Mouse (Mus musculus) forebrain, embryonic 13.5 days (tissue): ENCODE data around the gene Atg16l2. TPM values are rescaled to one million over a fixed set of nuclear protein-coding genes. Genes with fewer than 3 reads are reported as not detected.

Source experiments
- ATAC-seq: fragments of 200-750 bp; cut with Nextera tagmentation; 2 replicates; pipeline ENCODE4 v1.8.0; 2017
- H3K27ac ChIP-seq: fragments of 300-500 bp; sonication (generic); 2 replicates; pipeline ENCODE4 v1.5.1; 2015; ENCODE audit warnings: inconsistent platforms, mild to moderate bottlenecking, moderate library complexity
- H3K27me3 ChIP-seq: fragments of 300-500 bp; sonication (generic); 2 replicates; pipeline ENCODE4 v1.6.1; 2015; ENCODE audit warnings: mild to moderate bottlenecking, inconsistent platforms
- H3K36me3 ChIP-seq: fragments of 300-500 bp; sonication (generic); 2 replicates; pipeline ENCODE4 v1.6.1; 2015; ENCODE audit warnings: mild to moderate bottlenecking, inconsistent platforms; ENCODE audit not compliant: poor library complexity, severe bottlenecking
- H3K4me1 ChIP-seq: fragments of 300-500 bp; sonication (generic); 2 replicates; pipeline ENCODE4 v1.6.1; 2015; ENCODE audit warnings: inconsistent platforms
- H3K4me2 ChIP-seq: fragments of 300-500 bp; sonication (generic); 2 replicates; pipeline ENCODE4 v1.6.1; 2015; ENCODE audit warnings: inconsistent platforms, mild to moderate bottlenecking, moderate library complexity
- H3K4me3 ChIP-seq: fragments of 300-500 bp; sonication (generic); 2 replicates; pipeline ENCODE4 v1.5.1; 2015; ENCODE audit warnings: mild to moderate bottlenecking, inconsistent platforms
- H3K9ac ChIP-seq: fragments of 300-500 bp; sonication (generic); 2 replicates; pipeline ENCODE4 v1.6.1; 2015; ENCODE audit warnings: mild to moderate bottlenecking, inconsistent platforms
- H3K9me3 ChIP-seq: fragments of 300-500 bp; sonication (generic); replicated peaks from 2 replicates; pipeline ENCODE4 v1.6.1; 2016; ENCODE audit warnings: inconsistent platforms
- WGBS: fragments of 180-500 bp; shearing (Covaris S2); methylation state at CpG from one replicate; pipeline ENCODE4 v1.1.7; 2015; 5-methylcytosine and 5-hydroxymethylcytosine counted together
- polyA plus RNA-seq: library from polyadenylated mRNA; unstranded; fragments of >200 nt; fragmentation: Nextera tagmentation; extraction: Ambion mirVana; gene quantifications from 2 replicates; pipeline ENCODE4 v1.2.1, GENCODE M21; 2015

The Atg16l2 gene
- polyA plus RNA-seq, 1 experiment from 2014 or later: 14.4 TPM

DNA sequence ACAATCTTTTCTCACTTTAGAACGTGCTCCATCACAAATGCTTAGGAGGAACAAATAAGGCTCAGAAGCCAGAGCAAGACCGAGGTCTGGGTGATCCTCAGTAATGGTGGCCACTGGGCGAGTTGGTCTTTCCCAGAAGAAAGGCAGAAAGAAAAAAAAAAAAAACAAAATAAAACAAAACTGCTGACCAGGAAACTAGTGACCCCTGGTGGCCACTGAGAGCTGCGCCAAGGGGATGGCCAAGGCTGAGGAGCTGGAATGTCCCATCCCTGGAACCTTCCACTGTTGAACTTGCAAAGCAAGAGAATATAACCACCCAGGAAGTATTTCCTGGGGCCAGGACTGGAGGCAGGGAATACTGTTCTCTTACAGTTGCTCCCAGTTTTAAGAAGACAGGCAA, 13.6 kb downstream of the Atg16l2 start:
- no peak for ATAC-seq

DNA sequence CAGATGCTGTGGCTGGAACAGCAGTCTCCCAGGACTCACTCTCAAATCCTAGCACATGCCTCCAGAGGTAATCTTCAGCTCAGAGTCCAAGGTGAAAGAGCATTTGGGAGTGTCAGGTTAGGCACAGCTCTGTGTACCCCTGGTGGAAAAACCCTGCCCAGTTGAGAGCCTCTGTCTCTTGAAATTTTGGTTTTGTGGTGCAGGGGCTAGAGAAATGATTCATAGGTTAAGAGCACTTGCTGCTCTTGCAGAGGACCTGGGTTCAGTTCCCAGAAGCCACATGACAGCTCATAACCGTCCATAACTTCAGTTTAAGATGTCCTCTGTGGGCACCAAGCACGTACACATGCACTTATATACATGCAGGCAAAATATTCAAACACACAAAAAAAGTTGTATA, 14.2 kb downstream of the Atg16l2 start:
- no peaks in the 10 kb centered on the region for H3K27me3 ChIP-seq
- whole genome bisulfite sequencing: 93% methylated on average over 2 of the region's 2 CpGs
- H3K4me2 ChIP-seq: no peak overlapping the region
- peaks cover 39% of the 10 kb centered on the region for H3K36me3 ChIP-seq
- H3K4me1 ChIP-seq: no peaks in the 10 kb centered on the region
- no peak overlapping the region for H3K27ac ChIP-seq
- no peak overlapping the region for H3K9ac ChIP-seq
- no peak overlapping the region for H3K4me3 ChIP-seq
- H3K9me3 ChIP-seq: no peaks in the 10 kb centered on the region
- no peak for ATAC-seq

More for the DNA sequence above, 13.6 kb downstream of the Atg16l2 start:
- WGBS: 34% methylated on average over 4 of the region's 4 CpGs
- Histone ChIP-seq H3K27me3 (no peaks in the 10 kb centered on the region), H3K27ac (no peak overlapping the region), H3K9ac (no peak overlapping the region), H3K4me2 (no peak overlapping the region), H3K36me3 (peaks cover 33% of the 10 kb centered on the region), H3K4me3 (no peak overlapping the region), H3K9me3 (no peaks in the 10 kb centered on the region), H3K4me1 (no peaks in the 10 kb centered on the region)

DNA sequence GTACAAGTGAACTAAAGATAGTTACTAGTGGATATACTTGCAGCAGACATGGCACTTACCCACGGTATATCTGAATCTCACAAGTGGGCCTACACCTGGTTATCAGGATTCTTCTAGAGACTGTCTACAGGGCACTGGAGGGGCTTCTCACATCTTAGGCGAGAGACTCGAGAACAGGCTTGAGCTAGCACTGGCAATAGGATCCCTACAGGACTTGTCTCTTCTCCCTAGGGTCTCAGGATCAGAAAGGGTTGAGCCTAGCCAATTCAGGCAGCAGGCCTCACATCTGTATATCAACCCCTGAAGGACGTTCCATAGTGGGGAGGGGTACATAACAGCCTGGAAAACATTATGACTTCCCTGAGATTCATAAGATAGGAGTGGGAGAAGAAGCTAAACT, 15.2 kb downstream of the Atg16l2 start:
- no peak overlapping the region for H3K4me3 ChIP-seq
- no peaks in the 10 kb centered on the region for H3K27me3 ChIP-seq
- no peak overlapping the region for H3K27ac ChIP-seq
- no peaks in the 10 kb centered on the region for H3K9me3 ChIP-seq
- no peaks in the 10 kb centered on the region for H3K4me1 ChIP-seq
- peaks cover 48% of the 10 kb centered on the region for H3K36me3 ChIP-seq
- WGBS: 81% methylated on average over 4 of the region's 4 CpGs
- no peak for ATAC-seq
- H3K9ac ChIP-seq: no peak overlapping the region
- H3K4me2 ChIP-seq: no peak overlapping the region

DNA sequence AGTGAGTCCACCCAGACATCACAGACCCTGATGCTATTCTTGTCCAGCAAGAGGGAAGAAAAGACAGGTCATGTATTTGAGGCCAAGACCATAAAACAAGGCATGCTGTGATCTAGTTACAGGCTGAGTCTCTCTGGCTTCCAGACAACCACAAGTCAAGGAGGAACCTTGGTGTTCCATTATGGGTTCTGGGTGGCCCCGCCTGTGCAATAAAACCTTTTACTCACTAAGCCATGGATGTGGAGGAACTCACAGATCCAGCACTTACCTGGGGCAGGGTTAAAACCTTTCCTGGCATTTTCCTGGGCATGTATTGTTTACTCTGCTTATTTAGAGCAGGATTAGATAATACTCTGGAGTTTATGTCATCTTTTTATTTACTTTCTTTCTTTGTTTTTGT, 17.5 kb downstream of the Atg16l2 start:
- H3K4me2 ChIP-seq: no peak overlapping the region
- no peak overlapping the region for H3K4me3 ChIP-seq
- 90% methylated on average over 1 of the region's 1 CpGs for WGBS
- H3K4me1 ChIP-seq: no peaks in the 10 kb centered on the region
- H3K36me3 ChIP-seq: peaks cover 50% of the 10 kb centered on the region
- H3K9ac ChIP-seq: no peak overlapping the region
- no peak overlapping the region for H3K27ac ChIP-seq
- H3K27me3 ChIP-seq: no peaks in the 10 kb centered on the region
- no peak for ATAC-seq
- H3K9me3 ChIP-seq: no peaks in the 10 kb centered on the region

DNA sequence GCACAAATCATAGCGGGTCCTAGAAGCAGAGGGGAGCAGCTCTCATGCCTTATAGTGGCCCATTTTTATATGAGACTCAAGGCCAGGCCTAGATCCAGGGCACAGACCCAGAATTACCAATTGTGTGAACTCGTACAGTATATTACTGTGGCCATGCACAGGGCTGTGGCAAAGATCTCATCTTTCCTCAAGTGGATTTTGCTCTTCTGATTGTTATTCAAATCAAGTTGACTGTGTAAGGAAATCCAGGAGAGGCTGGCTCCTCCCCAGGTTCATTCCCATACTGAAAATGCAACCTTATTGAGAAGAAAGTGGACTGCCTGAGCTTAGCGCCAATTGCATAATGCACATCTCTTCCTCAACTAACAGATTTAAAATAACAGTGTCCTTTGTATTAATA, 19.3 kb downstream of the Atg16l2 start:
- H3K4me1 ChIP-seq: no peaks in the 10 kb centered on the region
- peaks cover 68% of the 10 kb centered on the region for H3K36me3 ChIP-seq
- no peak overlapping the region for H3K9ac ChIP-seq
- no peak overlapping the region for H3K4me3 ChIP-seq
- H3K27ac ChIP-seq: no peak overlapping the region
- ATAC-seq: no peak
- no peak overlapping the region for H3K4me2 ChIP-seq
- 83% methylated on average over 3 of the region's 3 CpGs for WGBS
- H3K9me3 ChIP-seq: no peaks in the 10 kb centered on the region
- no peaks in the 10 kb centered on the region for H3K27me3 ChIP-seq

DNA sequence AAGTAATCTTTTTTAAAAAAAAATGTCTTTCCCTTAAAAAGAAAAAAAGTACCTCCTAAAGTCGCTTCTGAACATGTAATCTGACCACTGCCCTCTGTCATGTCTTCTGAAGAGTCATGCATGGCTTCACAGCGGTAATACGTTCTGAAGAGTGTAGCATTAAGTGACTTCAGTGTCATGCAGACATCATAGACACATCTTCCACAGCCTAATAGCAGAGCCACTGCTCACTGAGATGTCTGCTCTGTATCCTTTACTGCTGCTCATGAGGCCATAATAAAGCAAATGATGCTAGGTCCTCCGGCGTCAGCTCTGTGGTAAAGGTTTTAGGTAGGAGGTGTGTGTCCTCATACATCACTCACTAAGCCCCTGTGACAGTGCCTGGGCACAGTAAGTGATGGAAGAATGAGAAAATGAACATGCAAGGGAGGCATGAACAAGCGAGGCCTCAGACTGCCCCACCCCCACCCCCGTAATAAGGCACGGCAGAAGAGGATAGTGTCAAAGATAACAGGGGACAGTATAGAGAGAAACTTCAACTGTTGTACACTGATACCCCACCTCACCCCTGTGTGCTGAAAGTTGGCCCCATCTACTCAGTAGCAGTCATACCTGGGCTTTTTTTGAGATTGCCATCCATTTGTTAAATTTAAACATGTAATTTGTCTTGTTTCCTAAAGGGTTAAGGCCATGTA, 29.4 kb downstream of the Atg16l2 start:
- Histone ChIP-seq H3K27ac (no peak overlapping the region), H3K27me3 (no peaks in the 10 kb centered on the region), H3K9ac (no peak overlapping the region), H3K9me3 (no peaks in the 10 kb centered on the region), H3K4me3 (no peak overlapping the region), H3K4me1 (no peaks in the 10 kb centered on the region), H3K4me2 (no peak overlapping the region), H3K36me3 (peaks cover 50% of the 10 kb centered on the region)
- no peak for ATAC-seq
- 92% methylated on average over 8 of the region's 8 CpGs for WGBS

DNA sequence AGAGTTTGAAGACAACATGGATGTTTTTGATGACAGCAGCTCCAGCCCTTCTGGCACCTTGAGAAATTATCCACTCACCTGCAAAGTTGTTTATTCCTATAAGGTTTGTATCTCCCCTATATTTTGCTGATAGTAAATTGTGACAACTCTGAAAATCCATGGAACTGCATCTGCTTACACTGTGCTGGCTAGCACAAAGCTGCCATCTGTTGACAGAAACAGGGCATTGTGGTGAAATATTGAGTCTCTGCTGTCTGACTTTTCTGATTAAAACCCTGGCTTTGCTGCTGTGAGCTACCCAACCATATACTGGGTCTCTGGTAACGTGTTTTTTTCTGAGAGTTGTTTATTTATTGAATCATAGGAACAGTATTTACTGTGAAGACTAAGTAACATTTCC, 30.4 kb downstream of the Atg16l2 start:
- peaks cover 41% of the 10 kb centered on the region for H3K36me3 ChIP-seq
- no peak for ATAC-seq
- H3K27ac ChIP-seq: no peak overlapping the region
- H3K4me3 ChIP-seq: no peak overlapping the region
- H3K9me3 ChIP-seq: no peaks in the 10 kb centered on the region
- WGBS: 80% methylated on average over 1 of the region's 1 CpGs
- no peak overlapping the region for H3K4me2 ChIP-seq
- no peaks in the 10 kb centered on the region for H3K4me1 ChIP-seq
- no peaks in the 10 kb centered on the region for H3K27me3 ChIP-seq
- no peak overlapping the region for H3K9ac ChIP-seq

DNA sequence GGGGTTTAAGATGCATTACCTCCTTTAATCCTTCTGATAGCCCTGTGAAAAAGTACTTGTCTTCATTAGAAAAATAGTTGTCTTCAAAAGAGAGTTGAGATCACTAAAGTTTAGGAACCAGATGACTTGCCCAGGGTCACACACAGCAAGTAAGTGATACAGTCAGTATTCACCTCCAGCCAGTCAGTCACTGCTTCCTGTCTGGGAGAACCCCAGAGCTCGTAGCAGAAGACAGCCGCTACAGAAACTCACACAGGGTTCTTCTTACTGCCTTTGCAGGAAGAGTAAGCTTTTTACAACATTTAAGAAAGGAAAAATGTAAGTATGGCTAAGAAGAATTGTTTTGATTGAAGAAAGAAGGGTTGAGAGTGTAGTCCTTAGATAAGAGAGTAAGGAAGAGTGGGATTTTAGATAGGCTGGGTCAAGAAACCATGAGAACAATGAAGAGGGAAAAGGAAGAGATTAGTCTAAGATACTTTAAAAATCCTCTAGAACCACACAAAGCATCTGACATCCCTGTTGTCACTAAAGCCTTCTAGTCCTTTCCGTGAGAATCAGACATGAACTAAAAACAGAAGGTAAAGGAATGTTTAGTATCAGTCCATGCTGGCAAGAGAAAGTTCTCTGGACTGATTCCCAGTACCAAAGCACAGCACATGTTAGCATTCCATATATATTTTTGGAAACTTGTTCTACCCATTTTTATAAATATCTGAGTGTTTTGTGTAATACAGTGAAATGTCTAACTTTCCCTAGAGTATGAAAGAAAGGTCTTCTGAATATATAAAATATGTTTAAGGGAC, 34.4 kb downstream of the Atg16l2 start:
- Histone ChIP-seq H3K9ac (no peak overlapping the region), H3K27ac (no peak overlapping the region), H3K4me3 (no peak overlapping the region), H3K27me3 (no peaks in the 10 kb centered on the region), H3K9me3 (no peaks in the 10 kb centered on the region), H3K36me3 (peaks cover 24% of the 10 kb centered on the region), H3K4me1 (no peaks in the 10 kb centered on the region), H3K4me2 (no peak overlapping the region)
- WGBS: 88% methylated on average over 3 of the region's 3 CpGs
- ATAC-seq: no peak

DNA sequence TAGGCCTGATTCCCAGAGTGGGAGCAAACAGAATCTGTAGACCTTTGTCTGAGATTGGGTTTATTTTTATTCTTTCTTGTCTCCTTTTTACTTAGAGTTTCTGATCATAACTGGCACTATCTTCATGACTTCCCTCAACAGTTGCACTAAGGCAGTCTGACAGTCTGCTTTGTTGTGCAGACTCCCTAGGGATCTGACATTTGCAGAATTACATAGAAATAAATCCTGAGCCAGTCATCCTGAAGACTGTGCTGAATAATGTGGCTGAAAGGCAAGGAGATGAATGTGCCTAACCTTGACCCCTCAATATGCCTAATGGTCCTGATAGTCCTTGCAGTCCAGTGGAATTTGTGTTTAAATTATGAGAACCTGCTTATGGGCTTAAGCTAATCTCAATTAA, 38.5 kb downstream of the Atg16l2 start:
- Histone ChIP-seq H3K36me3 (peaks cover 44% of the 10 kb centered on the region), H3K9me3 (no peaks in the 10 kb centered on the region), H3K4me2 (no peak overlapping the region), H3K27me3 (no peaks in the 10 kb centered on the region), H3K27ac (no peak overlapping the region), H3K4me3 (no peak overlapping the region), H3K4me1 (no peaks in the 10 kb centered on the region), H3K9ac (no peak overlapping the region)
- ATAC-seq: no peak

DNA sequence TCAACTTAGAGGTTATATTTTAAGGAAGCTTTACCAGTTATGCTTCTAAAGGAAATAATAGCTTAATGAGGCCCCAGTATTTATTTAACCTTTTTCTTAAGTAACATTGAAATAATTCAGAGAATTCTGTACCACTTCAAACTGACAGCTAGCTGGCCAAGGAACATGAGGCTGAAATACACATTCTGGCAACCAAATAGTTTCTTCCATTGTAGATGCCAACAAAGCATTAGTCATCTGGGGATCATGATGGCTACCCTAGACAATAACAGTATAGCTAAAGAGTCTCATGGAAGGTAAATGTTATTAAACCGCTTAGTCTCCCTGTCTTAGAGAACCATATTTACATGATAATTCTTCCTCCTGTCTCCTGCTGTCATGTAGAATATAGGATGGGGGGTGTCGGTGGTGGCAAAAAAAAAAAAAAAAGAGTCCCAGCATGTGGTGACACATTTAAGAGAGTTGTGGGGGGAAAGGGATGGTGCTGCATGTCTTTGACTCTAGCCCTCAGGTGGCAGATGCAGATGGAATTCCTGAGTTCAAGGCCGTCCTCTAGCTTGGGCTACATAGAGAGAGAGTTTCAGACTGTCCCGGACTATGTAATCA, 40.0 kb downstream of the Atg16l2 start:
- H3K4me1 ChIP-seq: no peaks in the 10 kb centered on the region
- H3K9ac ChIP-seq: no peak overlapping the region
- H3K27ac ChIP-seq: no peak overlapping the region
- peaks cover 44% of the 10 kb centered on the region for H3K36me3 ChIP-seq
- H3K4me2 ChIP-seq: no peak overlapping the region
- no peak overlapping the region for H3K4me3 ChIP-seq
- H3K27me3 ChIP-seq: no peaks in the 10 kb centered on the region
- 77% methylated on average over 4 of the region's 4 CpGs for WGBS
- no peak for ATAC-seq
- no peaks in the 10 kb centered on the region for H3K9me3 ChIP-seq

DNA sequence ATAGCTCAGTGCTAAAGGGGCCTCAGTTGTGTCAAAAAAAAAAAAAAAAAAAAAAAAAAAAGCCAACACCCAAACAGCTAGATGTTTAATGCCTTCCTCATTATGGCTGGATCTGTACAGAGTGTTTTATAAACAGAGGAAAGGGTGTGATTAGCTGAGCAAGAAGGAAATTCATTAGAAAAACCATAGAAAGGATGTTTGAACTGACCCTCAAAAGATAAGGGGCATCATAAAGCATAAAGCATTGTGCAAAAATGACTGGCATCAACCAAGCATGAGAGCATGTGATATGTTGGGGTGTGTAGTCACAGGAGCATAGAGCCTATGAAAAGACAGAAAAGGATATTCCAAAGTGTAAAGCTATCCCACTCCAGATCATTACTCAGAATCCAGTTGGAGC, 43.6 kb downstream of the Atg16l2 start:
- no peak overlapping the region for H3K27ac ChIP-seq
- no peaks in the 10 kb centered on the region for H3K9me3 ChIP-seq
- no peak for ATAC-seq
- H3K27me3 ChIP-seq: no peaks in the 10 kb centered on the region
- no peak overlapping the region for H3K4me2 ChIP-seq
- H3K4me3 ChIP-seq: no peak overlapping the region
- no peak overlapping the region for H3K9ac ChIP-seq
- H3K36me3 ChIP-seq: peaks cover 52% of the 10 kb centered on the region
- no peaks in the 10 kb centered on the region for H3K4me1 ChIP-seq

DNA sequence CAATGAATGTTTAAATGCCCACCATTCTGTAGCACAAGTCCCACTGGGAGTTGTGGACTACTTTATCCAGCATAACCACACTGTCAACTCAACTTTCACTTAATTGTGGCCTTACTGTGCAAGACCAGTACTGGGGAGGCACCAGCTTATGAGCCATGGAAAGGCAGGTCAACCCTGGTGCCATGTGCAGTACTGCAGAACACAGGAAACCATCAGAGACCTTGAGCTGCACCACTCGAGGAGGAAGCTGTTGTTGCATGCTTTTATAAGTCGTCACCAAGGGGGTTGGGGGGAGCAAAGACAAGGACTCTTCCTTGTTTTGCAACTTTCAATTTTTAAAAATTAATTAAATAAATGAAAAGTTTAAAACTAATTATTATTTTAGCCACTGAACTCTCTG, 49.0 kb downstream of the Atg16l2 start:
- Histone ChIP-seq H3K4me1 (no peaks in the 10 kb centered on the region), H3K4me3 (no peak overlapping the region), H3K9ac (no peak overlapping the region), H3K27me3 (no peaks in the 10 kb centered on the region), H3K36me3 (peaks cover 39% of the 10 kb centered on the region), H3K4me2 (no peak overlapping the region), H3K27ac (no peak overlapping the region), H3K9me3 (no peaks in the 10 kb centered on the region)
- 85% methylated on average over 2 of the region's 2 CpGs for WGBS
- ATAC-seq: no peak
